Mouse (Mus musculus): ENCODE measurements around the gene Dgkd. TPM values are rescaled to one million over a fixed set of nuclear protein-coding genes. Genes with fewer than 3 reads are reported as not detected.
A peak's percentile ranks its signal among the peaks of the same experiment; 100 is the strongest.

Gene Dgkd
- total RNA-seq, 4 experiments from 2014 or later, result 23.4 to 30.2 (median 28.0) TPM

GRCm38 (mm10) chr1:87848237-87848996 lies 4.7 kb upstream of the Dgkd start:
- no peak for DNase-seq (ENCODE audit: low spot score in 2 of 2)

GRCm38 (mm10) chr1:87849278-87849677 lies 3.8 kb upstream of the Dgkd start:
- no peak for DNase-seq (ENCODE audit: low spot score in 2 of 2)

GRCm38 (mm10) chr1:87851344-87851743 lies 1.7 kb upstream of the Dgkd start:
- no peak for DNase-seq (ENCODE audit: low spot score in 2 of 2)

GRCm38 (mm10) chr1:87852081-87852790 lies 851 bp upstream of the Dgkd start:
- no peak for DNase-seq (ENCODE audit: low spot score in 2 of 2)

- peak in 1 of 2 experiments; percentile 9 for DNase-seq (ENCODE audit: low spot score in 2 of 2)
Measured at GRCm38 (mm10) chr1:87853601-87854361, 694 bp downstream of the Dgkd start.

- DNase-seq (ENCODE audit: low spot score in 2 of 2), result no peak
Measured at GRCm38 (mm10) chr1:87854411-87854810, 1.3 kb downstream of the Dgkd start.

GRCm38 (mm10) chr1:87854851-87855251 lies 1.8 kb downstream of the Dgkd start:
- DNase-seq (ENCODE audit: low spot score in 2 of 2), result no peak

GRCm38 (mm10) chr1:87855522-87855921 lies 2.4 kb downstream of the Dgkd start:
- DNase-seq (ENCODE audit: low spot score in 2 of 2), result no peak

GRCm38 (mm10) chr1:87856823-87857222 lies 3.7 kb downstream of the Dgkd start:
- DNase-seq (ENCODE audit: low spot score in 2 of 2), result no peak

- DNase-seq (ENCODE audit: low spot score in 2 of 2), result no peak
Measured at GRCm38 (mm10) chr1:87858031-87858430, 4.9 kb downstream of the Dgkd start.

GRCm38 (mm10) chr1:87858529-87858928 lies 5.4 kb downstream of the Dgkd start:
- no peak for DNase-seq (ENCODE audit: low spot score in 2 of 2)

GRCm38 (mm10) chr1:87863602-87864001 lies 10.5 kb downstream of the Dgkd start:
- no peak for DNase-seq (ENCODE audit: low spot score in 2 of 2)

GRCm38 (mm10) chr1:87864889-87865288 lies 11.8 kb downstream of the Dgkd start:
- no peak for DNase-seq (ENCODE audit: low spot score in 2 of 2)

- no peak for DNase-seq (ENCODE audit: low spot score in 2 of 2)
Measured at GRCm38 (mm10) chr1:87866672-87867071, 13.6 kb downstream of the Dgkd start.

- DNase-seq (ENCODE audit: low spot score in 2 of 2), result no peak
Measured at GRCm38 (mm10) chr1:87871546-87871945, 18.5 kb downstream of the Dgkd start.

GRCm38 (mm10) chr1:87873081-87873480 lies 20.0 kb downstream of the Dgkd start:
- no peak for DNase-seq (ENCODE audit: low spot score in 2 of 2)

GRCm38 (mm10) chr1:87876065-87876464 lies 23.0 kb downstream of the Dgkd start:
- no peak for DNase-seq (ENCODE audit: low spot score in 2 of 2)

GRCm38 (mm10) chr1:87877552-87878283 lies 24.6 kb downstream of the Dgkd start:
- DNase-seq (ENCODE audit: low spot score in 2 of 2), result no peak

GRCm38 (mm10) chr1:87879034-87879433 lies 25.9 kb downstream of the Dgkd start:
- DNase-seq (ENCODE audit: low spot score in 2 of 2), result no peak

GRCm38 (mm10) chr1:87879494-87880325 lies 26.6 kb downstream of the Dgkd start:
- peak; percentile 70 to 81 for DNase-seq (ENCODE audit: low spot score in 2 of 2)

- no peak for DNase-seq (ENCODE audit: low spot score in 2 of 2)
Measured at GRCm38 (mm10) chr1:87880326-87880627, 27.2 kb downstream of the Dgkd start.

Measured in gastrocnemius, adult 8-10 months (tissue).